Mouse (Mus musculus): ENCODE results near the gene Gm48551. TPM values are rescaled to one million over a fixed set of nuclear protein-coding genes. Genes with fewer than 3 reads are reported as not detected.

Gm48551 gene
- polyA plus RNA-seq, 1 experiment, result 6.9 TPM

Other genes starting within 250 kb of the Gm48551 start
- gene Zbtb7a, start 249.2 kb upstream of the Gm48551 start, polyA plus RNA-seq (2012; rRNA removed), result 45.1 and 46.0 TPM in 2 replicates
- gene Pias4, start 216.5 kb upstream of the Gm48551 start, polyA plus RNA-seq (2012; rRNA removed), result 25.7 and 27.4 TPM in 2 replicates
- 1,035 and 1,113 TPM in 2 replicates for gene Eef2, start 207.8 kb upstream of the Gm48551 start, polyA plus RNA-seq (2012; rRNA removed)
- gene Dapk3, start 201.5 kb upstream of the Gm48551 start, polyA plus RNA-seq (2012; rRNA removed), result 75.3 and 76.8 TPM in 2 replicates
- gene 4930442H23Rik, start 200.6 kb upstream of the Gm48551 start, polyA plus RNA-seq (2012; rRNA removed), result not detected in 2 replicates
- gene Nmrk2, start 182.4 kb upstream of the Gm48551 start, polyA plus RNA-seq (2012; rRNA removed), result 0.18 and 0.23 TPM in 2 replicates
- gene Atcay, start 153.6 kb upstream of the Gm48551 start, polyA plus RNA-seq (2012; rRNA removed), result 164 and 168 TPM in 2 replicates
- gene Zfr2, start 151.3 kb upstream of the Gm48551 start, polyA plus RNA-seq (2012; rRNA removed), result 89.1 and 95.9 TPM in 2 replicates
- gene Matk, start 131.5 kb upstream of the Gm48551 start, polyA plus RNA-seq (2012; rRNA removed), result 365 and 385 TPM in 2 replicates
- 51.7 and 57.4 TPM in 2 replicates for gene Mrpl54, start 117.5 kb upstream of the Gm48551 start, polyA plus RNA-seq (2012; rRNA removed)
- 46.9 and 49.1 TPM in 2 replicates for gene Apba3, start 117.5 kb upstream of the Gm48551 start, polyA plus RNA-seq (2012; rRNA removed)
- 0.34 and 0.46 TPM in 2 replicates for gene Tjp3, start 92.9 kb upstream of the Gm48551 start, polyA plus RNA-seq (2012; rRNA removed)
- 326 and 360 TPM in 2 replicates for gene Pip5k1c, start 91.5 kb upstream of the Gm48551 start, polyA plus RNA-seq (2012; rRNA removed)
- gene Cactin, start 63.4 kb upstream of the Gm48551 start, polyA plus RNA-seq (2012; rRNA removed), result 31.5 and 31.9 TPM in 2 replicates
- gene Tbxa2r, start 55.7 kb upstream of the Gm48551 start, polyA plus RNA-seq (2012; rRNA removed), result 2.3 and 3.3 TPM in 2 replicates
- gene Gipc3, start 41.2 kb upstream of the Gm48551 start, polyA plus RNA-seq (2012; rRNA removed), result 0.96 and 1.1 TPM in 2 replicates
- 36.3 and 40.8 TPM in 2 replicates for gene Hmg20b, start 34.0 kb upstream of the Gm48551 start, polyA plus RNA-seq (2012; rRNA removed)
- 27.5 and 29.5 TPM in 2 replicates for gene Mfsd12, start 27.0 kb upstream of the Gm48551 start, polyA plus RNA-seq (2012; rRNA removed)
- 0.67 and 0.68 TPM in 2 replicates for gene 4930404N11Rik, start 18.6 kb upstream of the Gm48551 start, polyA plus RNA-seq (2012; rRNA removed)
- 66.9 and 71.6 TPM in 2 replicates for gene Fzr1, start 6.0 kb upstream of the Gm48551 start, polyA plus RNA-seq (2012; rRNA removed)
- 92.2 and 105 TPM in 2 replicates for gene Dohh, start within 50 bp of the Gm48551 start, polyA plus RNA-seq (2012; rRNA removed)
- gene Gm48552, start 4.5 kb downstream of the Gm48551 start, polyA plus RNA-seq (2012; rRNA removed), result 7.4 and 10.1 TPM in 2 replicates
- gene Smim24, start 8.6 kb downstream of the Gm48551 start, polyA plus RNA-seq (2012; rRNA removed), result 3.6 and 4.5 TPM in 2 replicates
- gene Nfic, start 71.2 kb downstream of the Gm48551 start, polyA plus RNA-seq (2012; rRNA removed), result 39.6 and 47.7 TPM in 2 replicates
- 345 and 388 TPM in 2 replicates for gene Celf5, start 98.2 kb downstream of the Gm48551 start, polyA plus RNA-seq (2012; rRNA removed)
- gene Ncln, start 111.9 kb downstream of the Gm48551 start, polyA plus RNA-seq (2012; rRNA removed), result 120 and 134 TPM in 2 replicates
- 0.94 and 1.1 TPM in 2 replicates for gene S1pr4, start 115.7 kb downstream of the Gm48551 start, polyA plus RNA-seq (2012; rRNA removed)
- 2.9 and 3.7 TPM in 2 replicates for gene Gna15, start 139.8 kb downstream of the Gm48551 start, polyA plus RNA-seq (2012; rRNA removed)
- gene Gna11, start 160.7 kb downstream of the Gm48551 start, polyA plus RNA-seq (2012; rRNA removed), result 147 and 150 TPM in 2 replicates
- 867 and 972 TPM in 2 replicates for gene Aes, start 175.0 kb downstream of the Gm48551 start, polyA plus RNA-seq (2012; rRNA removed)
- gene Tle2, start 190.1 kb downstream of the Gm48551 start, polyA plus RNA-seq (2012; rRNA removed), result 120 and 136 TPM in 2 replicates
- 12.8 and 17.4 TPM in 2 replicates for gene Tle6, start 216.6 kb downstream of the Gm48551 start, polyA plus RNA-seq (2012; rRNA removed)
- 4.1 and 5.2 TPM in 2 replicates for gene BC025920, start 221.8 kb downstream of the Gm48551 start, polyA plus RNA-seq (2012; rRNA removed)
- 33.9 and 36.2 TPM in 2 replicates for gene Sirt6, start 243.3 kb downstream of the Gm48551 start, polyA plus RNA-seq (2012; rRNA removed)
- gene Ankrd24, start 244.1 kb downstream of the Gm48551 start, polyA plus RNA-seq (2012; rRNA removed), result 106 and 108 TPM in 2 replicates